Mouse (Mus musculus): ENCODE measurements at regions not wholly inside any gene's neighbourhood (a gene's known extent, or its start where the extent isn't known, plus 50 kb on each side); places are given as distances from the start of the nearest gene placed in this dataset.

DNA sequence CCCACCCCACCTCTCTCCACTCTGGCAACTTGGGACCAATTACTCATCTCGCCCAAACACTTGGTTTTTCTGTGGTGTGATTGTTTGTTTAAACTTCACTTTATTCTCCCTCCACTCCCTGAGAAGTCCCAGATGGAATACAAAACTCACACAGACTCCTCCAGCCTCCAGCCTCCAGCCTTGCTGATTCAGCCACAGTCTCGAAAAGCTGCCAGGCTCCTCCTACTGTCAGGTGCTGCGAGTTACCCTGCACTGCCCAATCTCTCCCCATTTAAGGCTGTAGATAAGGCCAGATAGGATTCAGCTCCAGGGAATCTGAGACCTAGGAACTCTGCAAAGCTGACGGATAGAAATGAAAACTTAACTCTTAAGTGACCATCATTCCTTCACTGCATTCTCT lies 340.7 kb downstream of the Cmpk2 start:
- ATAC-seq (replicated peaks; ENCODE audit: poor library complexity, severe bottlenecking): no peak

DNA sequence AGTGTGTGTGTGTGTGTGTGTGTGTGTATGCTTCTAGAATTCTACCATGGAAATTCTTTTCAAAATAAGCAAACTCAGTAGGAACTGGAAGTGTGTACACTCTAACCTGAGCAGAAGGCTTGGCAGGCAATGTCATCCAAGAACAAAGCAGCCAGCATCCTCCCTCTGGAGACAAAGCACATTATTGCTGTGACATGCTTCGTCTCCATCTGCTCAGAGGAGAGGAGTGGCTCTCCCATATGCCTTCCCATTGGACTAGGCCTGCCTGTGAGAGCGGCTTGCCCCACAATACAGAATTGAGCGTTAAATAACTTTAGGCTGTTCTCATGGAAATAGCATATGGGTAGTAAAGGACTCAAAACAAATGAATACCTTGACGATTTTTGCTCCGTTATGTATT lies 333.5 kb downstream of the Cmpk2 start:
- no peak for ATAC-seq (replicated peaks; ENCODE audit: poor library complexity, severe bottlenecking)

DNA sequence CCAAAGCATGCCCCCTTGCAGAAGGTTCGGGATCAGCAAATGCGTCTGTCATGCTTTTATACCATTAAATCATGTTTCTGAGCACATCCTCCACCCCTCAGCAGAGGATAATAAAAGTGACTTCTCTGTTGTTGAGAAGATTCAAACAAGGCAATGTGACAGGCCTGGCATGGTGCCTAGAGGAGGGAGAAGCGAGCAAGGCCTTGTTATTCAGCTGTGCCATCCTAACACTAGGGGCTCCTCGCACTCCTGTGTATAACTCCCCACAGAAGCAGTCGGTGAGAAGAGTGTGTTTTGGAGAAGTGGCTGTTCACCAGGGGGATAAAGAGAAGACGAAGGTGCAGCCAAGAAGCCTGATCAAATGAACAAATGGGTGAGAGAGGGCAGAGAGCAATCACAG lies 330.3 kb downstream of the Cmpk2 start:
- ATAC-seq (replicated peaks; ENCODE audit: poor library complexity, severe bottlenecking): no peak

DNA sequence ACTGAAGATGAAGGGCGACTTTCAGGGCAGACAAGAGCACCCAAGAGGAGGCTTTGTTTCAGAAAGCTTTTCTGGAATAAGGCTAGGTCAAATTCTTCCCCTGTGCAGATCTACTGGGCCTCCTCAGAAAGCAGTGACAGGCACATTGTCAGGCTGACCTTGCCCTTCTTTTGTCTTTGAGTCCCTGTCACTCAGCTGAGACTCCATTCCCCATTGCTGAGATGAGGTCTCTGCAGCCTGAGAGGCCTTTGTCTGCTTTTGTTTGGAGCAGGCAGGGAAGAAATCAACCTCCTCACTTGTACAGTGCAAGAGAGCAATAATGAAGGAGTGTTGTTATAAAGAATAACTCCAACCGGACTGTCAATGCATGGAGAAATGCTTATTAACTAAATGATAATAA lies 327.4 kb downstream of the Cmpk2 start:
- ATAC-seq (replicated peaks; ENCODE audit: poor library complexity, severe bottlenecking): no peak

DNA sequence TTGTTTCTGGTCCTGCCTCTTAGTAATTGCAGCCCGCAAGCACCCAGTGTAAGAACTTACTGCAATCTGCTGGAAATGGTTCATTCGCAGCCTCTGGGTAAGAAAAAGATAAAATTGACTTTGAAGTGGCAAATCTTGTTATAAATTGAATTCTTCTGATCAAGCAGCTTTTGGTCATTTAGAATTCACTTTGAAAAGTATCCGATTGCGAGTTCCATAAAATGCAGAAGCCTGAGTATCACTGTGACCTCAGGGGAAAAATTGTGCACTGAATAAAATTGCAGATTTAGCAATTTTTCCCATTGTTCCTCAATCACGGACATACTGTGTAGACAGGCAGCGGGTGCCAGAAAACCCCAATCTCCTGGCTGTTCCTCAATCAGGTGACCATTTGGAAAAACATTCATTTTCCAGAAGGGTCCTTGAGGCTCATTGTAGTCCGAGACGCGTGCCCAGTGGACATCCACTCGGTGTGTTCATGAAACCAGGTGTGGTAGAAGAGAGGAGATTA lies 320.4 kb downstream of the Cmpk2 start:
- ATAC-seq (replicated peaks; ENCODE audit: poor library complexity, severe bottlenecking): no peak

DNA sequence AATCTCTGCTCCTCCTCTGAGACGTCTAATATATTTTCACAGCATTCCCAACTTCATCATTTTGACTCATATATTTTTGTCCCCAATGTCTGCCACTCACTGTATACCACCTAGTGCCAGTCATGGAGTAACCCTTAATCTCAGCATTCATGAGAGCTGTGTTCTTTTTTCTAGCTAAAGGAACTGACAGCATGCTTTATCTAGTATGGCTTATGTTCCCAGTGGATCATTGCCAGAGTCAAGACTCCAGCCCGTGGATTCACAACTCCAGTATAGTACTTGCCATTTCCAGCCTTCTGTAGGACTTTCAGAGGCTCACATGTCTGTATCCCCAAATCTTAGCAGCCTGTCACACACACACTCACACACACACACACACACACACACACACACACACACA lies 316.5 kb downstream of the Cmpk2 start:
- ATAC-seq (replicated peaks; ENCODE audit: poor library complexity, severe bottlenecking): no peak

DNA sequence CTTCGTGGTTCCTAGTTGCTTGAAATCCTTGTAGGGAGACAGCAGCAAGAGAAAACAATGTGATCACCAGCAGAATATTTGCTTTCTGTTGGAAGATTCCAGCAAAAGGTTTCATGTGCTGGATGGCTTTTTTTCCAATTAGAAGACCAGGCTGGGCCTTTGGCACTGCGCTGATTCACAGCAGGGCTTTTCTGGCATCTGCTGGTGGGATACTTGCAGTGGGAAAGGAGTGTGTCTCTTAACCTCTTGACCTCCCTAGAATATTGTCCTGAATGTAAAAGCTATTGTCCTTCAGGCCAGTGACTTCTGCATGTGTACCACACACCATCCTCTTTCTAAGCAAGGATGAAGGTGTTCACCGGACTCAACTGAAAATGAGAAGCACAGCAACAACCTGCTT lies 315.4 kb downstream of the Cmpk2 start:
- no peak for ATAC-seq (replicated peaks; ENCODE audit: poor library complexity, severe bottlenecking)

DNA sequence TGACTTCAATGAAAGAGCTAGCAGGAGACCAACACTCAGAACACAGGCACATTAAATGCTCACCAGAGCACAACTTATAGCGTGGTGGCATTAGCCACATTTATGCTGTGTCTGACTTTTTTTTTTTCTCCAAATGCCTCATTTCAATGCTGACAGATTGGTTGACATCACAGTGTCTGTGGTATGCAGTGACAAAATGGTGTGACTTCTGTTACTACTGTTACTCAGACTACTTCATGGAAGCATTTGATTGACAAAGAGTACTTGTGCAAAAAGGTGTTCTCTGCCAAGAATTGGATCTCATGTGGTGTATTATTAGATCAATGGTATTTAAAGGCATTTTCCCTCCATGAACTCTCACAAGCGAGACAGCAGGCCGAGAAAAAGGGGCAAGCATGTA lies 314.8 kb downstream of the Cmpk2 start:
- no peak for ATAC-seq (replicated peaks; ENCODE audit: poor library complexity, severe bottlenecking)

DNA sequence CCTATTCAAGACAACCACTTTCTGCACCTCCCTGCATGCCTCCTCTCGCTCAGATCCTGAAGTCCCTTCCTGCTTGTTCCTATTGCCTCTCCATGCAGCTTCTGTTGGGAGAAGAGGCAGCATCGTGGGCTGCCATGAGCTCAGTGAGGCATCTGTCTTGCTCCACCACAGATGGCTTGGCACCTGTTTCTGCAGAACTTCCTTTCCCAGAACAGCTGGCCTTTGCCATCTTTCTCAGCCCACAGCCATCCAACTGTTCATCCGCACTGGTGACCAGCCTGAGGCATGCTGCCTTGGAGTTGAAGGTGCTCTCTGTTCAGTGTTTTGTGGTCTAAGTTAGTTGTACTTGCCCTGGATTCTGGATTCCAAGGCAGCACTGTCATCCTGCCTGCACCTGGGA lies 312.5 kb downstream of the Cmpk2 start:
- ATAC-seq (replicated peaks; ENCODE audit: poor library complexity, severe bottlenecking): no peak

DNA sequence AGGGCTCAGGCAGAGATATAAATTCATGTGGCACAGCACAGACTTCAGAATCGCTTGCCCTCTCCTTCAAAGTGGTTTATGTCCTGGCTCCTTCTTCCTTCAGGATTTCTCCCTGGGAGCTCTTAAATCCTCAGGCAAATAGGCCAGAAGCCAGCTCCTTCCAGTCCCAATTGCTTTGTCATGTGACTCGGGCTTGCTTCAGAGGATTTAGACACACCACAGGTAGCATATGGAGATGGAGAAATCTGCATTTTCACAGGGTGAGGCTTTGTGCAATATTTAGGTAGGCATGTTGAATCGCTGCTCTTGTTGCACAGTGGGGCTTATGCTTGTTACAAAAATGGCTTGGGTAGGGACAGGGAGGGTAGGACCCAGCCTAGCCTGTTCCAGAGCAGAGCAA lies 309.8 kb downstream of the Cmpk2 start:
- ATAC-seq (replicated peaks; ENCODE audit: poor library complexity, severe bottlenecking): no peak

DNA sequence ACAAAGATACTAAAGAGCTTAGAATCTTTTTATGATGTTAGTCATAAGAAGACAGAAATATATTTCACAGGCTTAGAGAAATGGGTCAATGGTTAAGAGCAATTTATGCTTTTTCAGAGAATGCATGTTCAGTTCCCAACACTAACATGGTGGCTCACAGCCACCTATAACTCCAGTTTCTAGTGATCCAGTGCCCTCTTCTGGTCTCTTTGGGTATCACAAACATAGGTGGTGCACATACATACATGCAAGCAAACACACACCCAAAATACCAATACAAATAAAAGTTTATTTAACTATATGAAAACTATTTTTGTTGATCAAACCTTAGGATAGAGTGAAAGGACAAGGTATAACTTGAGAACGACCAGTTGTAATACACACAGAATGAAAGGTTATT lies 308.0 kb downstream of the Cmpk2 start:
- ATAC-seq (replicated peaks; ENCODE audit: poor library complexity, severe bottlenecking): no peak

DNA sequence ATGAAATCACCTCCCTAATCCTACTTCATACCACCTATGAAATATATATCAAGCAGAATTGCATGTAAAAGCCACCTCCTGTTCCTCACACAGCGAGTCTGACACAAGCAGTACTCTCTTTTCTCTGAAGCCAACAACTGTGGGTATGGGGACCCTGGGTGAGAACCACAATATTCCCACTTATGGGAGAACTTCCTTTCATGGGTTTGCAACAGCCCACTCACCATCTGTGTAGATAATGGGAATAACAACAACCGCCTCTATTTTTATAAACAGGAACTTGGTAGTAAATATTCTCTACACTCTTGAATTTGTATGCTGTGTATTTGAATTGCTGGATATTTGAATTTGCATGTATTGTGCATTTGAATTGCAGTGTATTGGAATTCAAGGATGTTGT lies 305.0 kb downstream of the Cmpk2 start:
- ATAC-seq (replicated peaks; ENCODE audit: poor library complexity, severe bottlenecking): no peak

DNA sequence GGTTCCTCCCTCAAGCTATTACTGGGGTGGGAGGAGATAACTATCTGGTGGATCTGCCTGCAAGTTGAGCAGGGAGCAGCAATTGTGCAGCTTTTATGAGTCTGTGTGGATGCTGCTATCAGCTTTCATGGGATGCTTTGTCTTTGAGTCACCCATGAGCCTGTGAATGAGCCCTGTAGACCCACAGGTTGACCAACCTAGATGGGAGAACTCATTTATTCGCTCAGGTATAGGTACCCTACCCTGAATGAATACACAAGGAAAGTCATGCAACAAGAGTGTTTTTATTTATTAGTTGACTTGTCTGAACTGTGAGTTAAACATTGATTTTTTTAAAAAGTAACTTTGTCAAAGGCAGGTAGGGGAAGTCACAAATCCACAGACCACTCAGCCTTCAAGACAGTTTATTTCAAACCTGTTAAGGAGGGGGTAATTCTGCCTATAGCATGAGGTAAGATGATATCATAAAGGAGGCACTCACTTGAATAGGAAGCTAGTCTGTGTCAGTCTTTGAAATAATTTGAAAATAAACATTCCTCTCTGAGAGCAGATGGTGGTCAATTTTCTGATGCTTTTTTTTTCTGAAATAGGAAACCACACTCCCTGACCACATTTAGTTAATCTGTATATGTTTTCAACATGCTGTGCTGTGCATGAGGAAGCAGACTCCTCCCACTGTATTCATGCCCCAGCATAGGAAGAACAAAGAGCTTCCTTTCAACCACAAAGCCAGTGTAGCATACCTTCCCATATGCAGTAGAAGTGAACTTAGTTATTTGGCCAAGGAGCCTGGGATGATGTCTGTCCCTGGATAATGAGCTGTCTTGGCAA lies 302.0 kb downstream of the Cmpk2 start:
- ATAC-seq (replicated peaks; ENCODE audit: poor library complexity, severe bottlenecking): no peak

DNA sequence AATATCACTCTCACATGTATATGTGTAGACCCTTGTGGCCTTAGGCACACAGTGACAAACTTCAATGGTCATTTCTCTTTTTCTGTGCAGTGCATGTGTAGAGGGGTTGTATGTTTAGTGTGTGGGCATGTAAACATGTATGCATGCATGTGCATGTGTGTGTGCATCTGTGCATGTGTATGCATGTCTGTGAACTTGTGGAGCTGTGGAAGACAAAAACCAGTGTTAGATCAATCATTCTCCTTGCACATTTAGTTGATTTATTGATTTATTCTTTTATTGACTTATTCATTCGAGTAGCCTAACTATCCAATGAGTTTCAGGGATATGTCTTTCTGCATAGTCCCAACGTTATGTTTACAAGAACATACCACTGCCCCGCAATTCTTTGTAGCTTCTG lies 298.5 kb downstream of the Cmpk2 start:
- no peak for ATAC-seq (replicated peaks; ENCODE audit: poor library complexity, severe bottlenecking)

DNA sequence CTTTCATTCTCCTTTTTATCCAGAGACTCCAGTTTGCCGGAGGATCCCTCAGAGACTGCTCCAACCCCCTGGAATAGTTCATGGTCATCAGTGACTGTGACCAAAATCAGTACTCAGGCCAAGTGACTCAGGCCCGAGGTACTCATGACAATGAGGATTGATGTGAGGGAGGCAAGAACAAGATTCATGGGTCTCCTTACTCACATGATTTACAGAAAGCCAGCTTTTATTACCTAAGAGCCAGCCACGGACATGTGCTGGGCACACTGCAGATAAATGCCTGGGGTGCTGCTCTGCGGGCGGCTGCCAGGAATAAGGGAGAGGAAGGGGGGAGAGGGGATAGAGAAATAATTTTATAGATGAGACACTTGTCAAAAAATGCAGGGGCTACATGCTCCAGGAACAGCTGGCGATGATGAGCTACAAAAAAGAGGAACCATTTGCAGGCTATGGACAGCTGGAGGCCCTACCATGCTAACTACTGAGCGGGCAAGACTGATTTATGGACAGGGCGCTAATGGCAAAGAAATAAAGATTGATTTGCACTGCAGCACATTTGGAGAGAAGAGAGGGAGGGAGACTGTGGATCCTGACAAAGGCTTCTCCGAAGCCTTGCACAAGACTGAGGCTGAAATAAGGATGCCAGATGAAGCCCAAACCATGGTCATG lies 289.8 kb downstream of the Cmpk2 start:
- no peak for ATAC-seq (replicated peaks; ENCODE audit: poor library complexity, severe bottlenecking)

DNA sequence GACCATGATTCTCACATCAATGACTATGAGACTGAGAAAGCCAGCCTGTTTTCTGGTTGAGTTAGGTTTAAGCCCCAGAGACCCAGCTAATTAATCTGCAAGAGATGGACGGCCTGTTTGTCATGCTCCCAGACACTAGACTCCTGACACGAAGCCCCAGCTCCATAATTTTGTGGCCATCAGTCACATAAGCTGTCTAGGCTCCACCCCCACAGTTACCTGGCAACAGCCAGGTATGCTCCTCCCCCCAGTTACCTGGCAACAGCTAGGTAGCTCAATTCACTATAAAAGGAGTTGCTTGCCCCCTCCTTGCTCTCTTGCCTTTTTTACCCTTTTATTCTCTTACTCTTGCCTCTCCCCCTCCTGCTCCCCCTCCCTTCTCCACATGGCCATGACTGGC lies 287.3 kb downstream of the Cmpk2 start:
- ATAC-seq (replicated peaks; ENCODE audit: poor library complexity, severe bottlenecking): no peak

DNA sequence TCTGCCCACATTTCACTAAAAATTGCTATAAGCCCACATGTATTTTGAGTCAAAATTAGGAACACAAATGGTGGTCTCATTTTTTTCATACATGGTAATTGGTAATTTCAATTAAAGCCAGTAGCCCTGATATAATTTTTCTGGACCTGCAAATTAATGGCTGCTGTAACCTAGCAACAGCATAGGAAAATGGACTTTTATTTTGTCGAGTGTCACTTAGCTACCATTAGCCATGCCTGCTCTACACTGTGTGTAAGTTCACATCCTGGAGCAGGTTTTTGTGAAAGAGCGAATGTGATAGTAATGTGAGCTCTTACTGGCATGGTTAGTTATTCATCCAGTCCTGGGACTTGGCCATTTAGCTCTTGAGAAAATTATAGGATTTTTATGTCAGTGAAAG lies 285.6 kb downstream of the Cmpk2 start:
- ATAC-seq (replicated peaks; ENCODE audit: poor library complexity, severe bottlenecking): no peak

DNA sequence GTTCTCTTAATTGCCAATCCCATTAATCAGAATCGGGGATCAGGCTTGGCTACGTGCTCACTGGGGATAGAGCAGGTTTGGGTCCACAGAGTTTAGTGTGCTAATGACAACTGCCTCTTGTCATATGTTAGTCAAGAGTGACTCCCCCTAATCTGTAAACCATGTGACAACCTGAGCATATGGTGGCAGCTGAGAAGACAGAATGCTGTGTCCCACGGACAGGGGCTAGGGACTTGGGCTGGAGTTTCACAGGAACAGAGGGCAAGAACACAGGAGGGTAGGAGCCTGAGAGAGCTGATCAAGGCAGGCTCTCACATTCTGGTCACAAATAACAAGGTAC lies 265.5 kb downstream of the Cmpk2 start:
- ATAC-seq (replicated peaks; ENCODE audit: poor library complexity, severe bottlenecking): no peak

DNA sequence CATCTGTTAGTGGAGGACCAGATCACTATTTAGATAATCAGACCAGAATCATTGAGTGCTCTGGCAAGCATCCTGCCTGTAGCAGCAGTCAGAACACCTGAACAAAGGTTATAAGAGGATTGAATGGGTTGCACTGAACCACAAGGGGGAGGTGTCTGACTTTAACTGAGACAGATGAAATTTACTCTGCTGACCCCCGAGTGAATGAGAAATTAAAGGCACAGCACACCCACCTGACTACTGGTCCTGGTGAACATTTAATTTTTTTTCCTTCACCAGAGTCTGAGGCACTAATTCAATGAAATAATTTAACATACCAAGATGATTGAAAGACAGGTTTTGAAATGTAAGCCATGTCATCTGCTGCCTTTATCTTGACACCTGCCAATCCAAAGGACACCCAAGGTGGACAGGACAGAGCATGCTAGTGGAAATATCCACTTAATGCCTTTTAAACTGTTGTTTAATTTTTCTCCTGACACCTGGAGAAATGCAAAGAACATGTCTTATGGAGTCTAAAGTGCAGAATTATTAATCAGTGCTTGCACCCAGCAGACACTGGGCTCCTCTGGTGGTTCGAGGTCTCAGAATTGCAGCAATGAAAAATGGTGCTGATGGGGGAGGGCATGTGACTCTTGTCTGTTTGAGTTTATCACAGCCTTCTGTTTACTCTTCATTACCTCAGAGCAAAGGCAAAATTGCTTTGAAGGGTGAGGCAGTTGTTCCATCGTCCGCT lies 265.0 kb downstream of the Cmpk2 start:
- ATAC-seq (replicated peaks; ENCODE audit: poor library complexity, severe bottlenecking): no peak

DNA sequence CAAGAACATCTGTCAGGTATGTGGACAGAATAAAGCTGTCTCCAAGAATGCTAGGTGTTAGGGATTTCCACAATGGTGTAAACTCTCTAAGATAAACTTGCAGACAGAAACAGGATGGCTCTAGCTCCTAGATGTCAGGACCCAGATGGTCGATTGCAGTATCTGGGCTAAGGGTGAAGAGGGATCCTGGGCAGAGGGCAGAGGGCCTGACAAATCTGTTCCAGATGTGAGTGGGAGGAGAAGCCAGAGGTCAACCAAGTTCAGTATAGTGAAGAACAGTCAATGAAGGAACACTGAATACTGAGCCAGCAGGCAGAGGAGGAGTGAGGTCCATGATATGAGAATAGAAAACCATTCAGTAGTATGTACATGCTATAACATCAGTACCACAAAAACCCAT lies 254.4 kb downstream of the Cmpk2 start:
- ATAC-seq (replicated peaks; ENCODE audit: poor library complexity, severe bottlenecking): no peak

DNA sequence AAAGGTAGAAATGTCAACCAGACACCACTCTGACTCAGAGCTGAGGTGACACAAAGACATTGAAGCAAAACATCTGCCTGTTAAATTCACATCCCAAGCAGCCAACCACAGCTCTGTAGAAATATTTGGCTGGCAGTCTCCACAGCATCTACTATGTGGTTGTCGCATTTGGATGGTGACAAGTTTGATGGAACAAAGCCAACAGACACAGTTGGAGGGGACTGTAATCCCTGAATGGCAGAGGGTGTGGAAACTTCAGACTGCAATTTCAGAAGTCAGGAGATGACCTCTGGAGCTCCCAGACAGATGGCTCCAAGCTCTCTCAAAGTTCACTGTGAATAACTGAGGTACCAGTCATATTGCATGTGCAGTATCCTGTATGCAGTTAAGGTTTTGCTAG lies 229.8 kb downstream of the Cmpk2 start:
- ATAC-seq (replicated peaks; ENCODE audit: poor library complexity, severe bottlenecking): no peak

Data from granulocyte monocyte progenitor cell, adult 5-6 weeks (primary cell).